Mouse (Mus musculus): Measurements from ENCODE around the gene Kxd1.

DNA sequence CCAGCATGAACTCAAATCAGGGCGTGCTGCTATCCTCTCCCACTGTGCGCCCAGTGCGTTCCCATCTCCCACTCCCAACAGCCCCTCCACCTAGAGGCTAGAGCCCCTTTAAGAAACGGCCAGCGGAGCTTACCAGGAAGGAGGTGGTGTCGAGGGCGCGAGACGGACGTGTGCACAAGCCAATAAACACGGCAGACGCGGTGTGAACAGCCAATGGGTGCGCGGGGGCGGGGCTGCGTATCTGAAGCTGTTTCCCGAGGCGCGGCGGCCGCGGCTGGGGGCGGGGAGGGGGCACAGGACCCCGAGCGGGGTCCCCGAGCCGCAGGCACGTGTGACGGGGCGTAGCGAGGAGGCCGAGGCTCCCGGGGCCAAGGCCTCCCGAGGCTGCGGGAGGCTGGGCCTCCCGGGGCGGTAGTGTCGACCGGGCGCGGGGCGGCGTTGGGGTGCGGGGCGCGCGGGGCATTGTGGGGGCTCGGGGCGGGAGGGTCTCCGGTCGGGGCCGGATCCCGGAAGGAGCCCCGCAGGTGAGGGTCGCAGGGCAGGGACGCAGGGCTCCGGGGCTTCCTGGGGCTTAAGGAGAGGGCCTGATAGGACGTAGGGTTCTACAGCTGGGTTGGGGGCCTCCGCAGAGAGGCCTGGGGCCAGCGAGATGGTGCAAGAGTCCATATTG is at the start of gene Kxd1, which contains the start of gene Fkbp8:
- TF ChIP-seq CTCF (IDR thresholded peaks at IDR 0.05; ENCODE audit: low read depth, low read length) (no peak), GATA1 (IDR thresholded peaks at IDR 0.05; ENCODE audit: borderline replicate concordance, low read length) (no peak)

Data from G1E (cell line).